Mouse (Mus musculus): Measurements from ENCODE around the gene Hspe1. TPM values are rescaled to one million over a fixed set of nuclear protein-coding genes. Genes with fewer than 3 reads are reported as not detected.
"Not testable (repeated sequence)": the region's sequence is repeated elsewhere in the genome, so short reads cannot be mapped to it uniquely, and the experiment has no call there.

Gene Hspe1
- 62.9 and 95.7 TPM in 2 replicates for total RNA-seq (2015; ENCODE audit: low replicate concordance)
- 41.5 and 52.0 TPM in 2 replicates for total RNA-seq (2017; ENCODE audit: low replicate concordance)

- peak; percentile 86 for ATAC-seq (replicated peaks; ENCODE audit: low FRiP score, poor library complexity, severe bottlenecking)
Measured at GRCm38 (mm10) chr1:55087932-55088610, at the start of gene Hspe1, which contains the start of gene Hspd1. Gene Hspe1, plus strand, starts transcription at chr1:55088132. Gene Hspd1, minus strand, starts transcription at chr1:55088243.

DNA sequence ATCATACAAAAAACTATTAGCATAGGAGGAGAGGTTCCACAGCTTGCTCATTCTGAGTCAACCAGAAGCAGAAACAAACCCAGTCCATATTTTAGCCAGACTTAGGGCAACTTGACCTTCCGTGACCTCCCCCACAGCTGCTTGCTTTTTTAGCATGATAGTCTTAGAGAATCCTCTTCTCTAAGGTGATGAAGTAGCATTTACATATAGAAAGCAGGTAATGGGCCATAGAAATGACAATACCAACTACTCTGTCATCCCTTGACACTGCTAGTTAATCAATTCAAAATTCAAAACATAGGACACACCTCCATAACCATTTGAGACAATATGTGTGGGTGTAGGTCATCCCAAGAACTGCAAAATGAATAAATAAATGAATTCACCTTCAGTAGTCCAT, 48.0 kb upstream of the Hspe1 start:
- no peak for ATAC-seq (replicated peaks; ENCODE audit: low FRiP score, poor library complexity, severe bottlenecking)

DNA sequence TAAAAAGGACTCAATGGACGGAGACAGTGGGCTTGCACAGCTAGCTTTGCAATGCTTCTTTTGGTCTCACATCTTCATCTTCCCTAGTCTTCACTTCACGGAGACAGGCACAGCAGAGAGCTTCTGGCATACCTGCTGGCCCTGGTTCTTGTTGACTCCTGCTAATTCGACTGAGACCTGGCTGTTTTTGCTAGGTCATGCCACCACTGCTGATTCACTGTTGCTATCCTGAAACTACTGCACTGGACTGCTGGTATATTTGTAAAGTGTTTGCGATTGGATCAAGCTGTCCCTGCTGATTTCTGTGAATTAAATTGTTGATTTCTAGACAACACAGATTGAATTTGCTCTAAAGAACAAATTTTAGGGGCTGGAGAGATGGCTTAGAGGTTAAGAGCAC, 46.2 kb upstream of the Hspe1 start:
- peak; percentile 91 for ATAC-seq (replicated peaks; ENCODE audit: low FRiP score, poor library complexity, severe bottlenecking)

DNA sequence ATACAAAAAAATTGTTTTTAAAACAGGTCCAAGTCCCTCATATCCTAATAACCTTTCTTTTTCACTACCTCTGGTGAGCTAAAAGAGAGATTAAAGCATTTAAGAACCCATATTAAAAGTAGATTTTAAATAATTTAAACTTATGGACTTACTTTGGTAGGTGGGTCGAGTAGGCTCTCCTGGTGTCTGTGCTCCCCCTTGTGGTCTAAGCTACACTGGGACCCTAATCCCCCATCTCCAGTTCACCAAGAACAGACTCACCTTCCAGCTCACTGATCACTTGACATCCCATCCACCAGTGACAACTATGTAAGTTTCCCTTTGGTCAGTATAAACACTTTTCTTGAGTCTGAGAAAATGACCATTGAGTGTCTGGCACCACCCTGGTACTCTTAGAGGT, 45.7 kb upstream of the Hspe1 start:
- no peak for ATAC-seq (replicated peaks; ENCODE audit: low FRiP score, poor library complexity, severe bottlenecking)

GRCm38 (mm10) chr1:55043164-55043563, 44.8 kb upstream of the Hspe1 start:
- ATAC-seq (replicated peaks; ENCODE audit: low FRiP score, poor library complexity, severe bottlenecking) = no peak

GRCm38 (mm10) chr1:55048841-55049587, 38.9 kb upstream of the Hspe1 start:
- no peak for ATAC-seq (replicated peaks; ENCODE audit: low FRiP score, poor library complexity, severe bottlenecking)

DNA sequence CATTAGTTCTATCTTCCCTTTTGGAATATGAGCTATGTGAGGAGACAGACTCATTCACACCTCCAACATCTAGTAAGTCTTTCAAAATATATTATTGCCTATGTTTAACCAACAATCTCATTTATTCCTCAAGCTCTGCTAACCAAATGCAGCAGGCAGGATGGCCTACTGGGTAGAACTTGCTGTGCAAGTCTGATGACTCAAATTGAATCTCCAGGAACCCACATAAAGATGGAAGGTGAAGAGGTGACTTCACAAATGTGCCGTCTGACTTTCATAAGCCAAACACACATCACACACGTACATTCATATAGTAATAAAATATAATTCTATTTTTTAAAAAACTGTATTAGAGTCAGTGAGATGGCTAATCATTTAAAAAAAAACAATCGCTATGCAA, 36.3 kb upstream of the Hspe1 start:
- no peak for ATAC-seq (replicated peaks; ENCODE audit: low FRiP score, poor library complexity, severe bottlenecking)

DNA sequence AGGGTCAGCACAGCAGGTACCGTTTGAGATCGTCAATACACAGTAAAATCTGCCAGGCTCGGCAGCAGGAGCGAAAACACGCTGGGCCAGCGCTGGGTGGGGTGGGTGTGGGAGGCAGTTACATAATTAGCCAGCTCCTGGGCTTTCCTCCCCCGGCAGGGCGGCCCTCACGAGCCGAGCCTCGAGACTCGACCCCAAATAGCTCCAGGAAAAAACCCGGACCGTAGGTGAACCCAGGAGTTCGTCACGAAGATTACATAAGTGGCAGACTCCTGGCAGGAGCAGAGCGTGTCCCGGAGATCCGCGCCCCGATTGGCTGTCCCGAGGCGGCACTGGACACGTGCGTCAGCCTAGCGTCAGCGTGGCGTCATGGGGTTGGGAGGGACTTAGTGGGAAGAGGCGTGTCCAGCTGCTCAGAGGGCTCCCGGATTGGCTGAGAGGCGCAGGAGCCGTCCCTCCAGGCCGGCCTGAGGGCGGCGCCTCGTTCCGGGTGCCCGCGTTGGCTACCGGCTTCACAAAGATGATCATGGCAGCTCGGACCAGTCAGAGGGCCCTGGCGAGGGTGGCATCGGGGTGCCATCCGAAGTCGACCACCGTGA, 35.5 kb upstream of the Hspe1 start, which contains the start of gene Coq10b:
Coq10b (plus strand) TSS at position 416 of the 599 bp plus-strand sequence.
- ATAC-seq (replicated peaks; ENCODE audit: low FRiP score, poor library complexity, severe bottlenecking) = peak; percentile 97

GRCm38 (mm10) chr1:55053005-55053404, 34.9 kb upstream of the Hspe1 start:
- ATAC-seq (replicated peaks; ENCODE audit: low FRiP score, poor library complexity, severe bottlenecking) = peak; percentile 79

GRCm38 (mm10) chr1:55053596-55053995, 34.3 kb upstream of the Hspe1 start:
- no peak for ATAC-seq (replicated peaks; ENCODE audit: low FRiP score, poor library complexity, severe bottlenecking)

GRCm38 (mm10) chr1:55055322-55056115, 32.4 kb upstream of the Hspe1 start:
- no peak for ATAC-seq (replicated peaks; ENCODE audit: low FRiP score, poor library complexity, severe bottlenecking)

DNA sequence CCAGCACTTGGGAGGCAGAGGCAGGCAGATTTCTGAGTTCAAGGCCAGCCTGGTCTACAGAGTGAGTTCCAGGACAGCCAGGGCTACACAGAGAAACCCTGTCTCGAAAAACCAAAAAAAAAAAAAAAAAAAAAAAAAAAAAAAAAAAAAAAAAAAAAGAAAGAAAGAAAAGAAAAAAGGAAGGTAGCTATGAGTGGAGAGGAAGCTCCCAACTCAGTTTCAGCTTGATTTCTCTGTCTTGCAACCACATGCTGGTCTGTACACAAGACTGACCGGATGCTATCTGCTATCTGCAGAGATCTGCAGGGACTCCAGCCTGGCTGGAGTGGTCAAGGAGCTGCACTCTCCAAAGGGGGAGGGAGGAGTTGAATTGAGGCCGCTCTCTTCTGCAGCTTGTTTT, 29.5 kb upstream of the Hspe1 start:
- ATAC-seq (replicated peaks; ENCODE audit: low FRiP score, poor library complexity, severe bottlenecking) = not testable (repeated sequence)

- peak; percentile 69 for ATAC-seq (replicated peaks; ENCODE audit: low FRiP score, poor library complexity, severe bottlenecking)
Measured at GRCm38 (mm10) chr1:55061099-55061498, 26.8 kb upstream of the Hspe1 start.

- no peak for ATAC-seq (replicated peaks; ENCODE audit: low FRiP score, poor library complexity, severe bottlenecking)
Measured at GRCm38 (mm10) chr1:55061772-55062171, 26.2 kb upstream of the Hspe1 start.

DNA sequence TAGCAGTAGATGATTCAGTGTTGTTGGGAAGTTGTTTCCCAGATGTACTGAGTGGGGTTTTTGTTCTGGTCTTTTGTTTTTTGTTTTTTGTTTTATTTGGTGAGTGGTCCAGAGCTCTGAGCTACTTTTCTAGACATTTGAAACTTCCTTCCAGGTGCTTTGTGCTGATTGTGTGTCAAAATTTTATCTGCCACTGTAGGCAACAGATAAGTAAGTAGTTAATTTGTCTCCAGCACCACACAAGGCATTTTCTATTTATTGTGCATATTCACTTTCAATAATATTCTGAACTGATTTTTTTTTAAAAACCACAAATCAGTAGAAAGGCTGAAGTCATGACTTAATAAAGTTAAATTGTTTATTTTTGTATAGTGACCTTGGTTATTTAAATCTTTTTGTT, 15.6 kb upstream of the Hspe1 start:
- not testable (repeated sequence) for ATAC-seq (replicated peaks; ENCODE audit: low FRiP score, poor library complexity, severe bottlenecking)

- no peak for ATAC-seq (replicated peaks; ENCODE audit: low FRiP score, poor library complexity, severe bottlenecking)
Measured at GRCm38 (mm10) chr1:55074757-55075156, 13.2 kb upstream of the Hspe1 start.

DNA sequence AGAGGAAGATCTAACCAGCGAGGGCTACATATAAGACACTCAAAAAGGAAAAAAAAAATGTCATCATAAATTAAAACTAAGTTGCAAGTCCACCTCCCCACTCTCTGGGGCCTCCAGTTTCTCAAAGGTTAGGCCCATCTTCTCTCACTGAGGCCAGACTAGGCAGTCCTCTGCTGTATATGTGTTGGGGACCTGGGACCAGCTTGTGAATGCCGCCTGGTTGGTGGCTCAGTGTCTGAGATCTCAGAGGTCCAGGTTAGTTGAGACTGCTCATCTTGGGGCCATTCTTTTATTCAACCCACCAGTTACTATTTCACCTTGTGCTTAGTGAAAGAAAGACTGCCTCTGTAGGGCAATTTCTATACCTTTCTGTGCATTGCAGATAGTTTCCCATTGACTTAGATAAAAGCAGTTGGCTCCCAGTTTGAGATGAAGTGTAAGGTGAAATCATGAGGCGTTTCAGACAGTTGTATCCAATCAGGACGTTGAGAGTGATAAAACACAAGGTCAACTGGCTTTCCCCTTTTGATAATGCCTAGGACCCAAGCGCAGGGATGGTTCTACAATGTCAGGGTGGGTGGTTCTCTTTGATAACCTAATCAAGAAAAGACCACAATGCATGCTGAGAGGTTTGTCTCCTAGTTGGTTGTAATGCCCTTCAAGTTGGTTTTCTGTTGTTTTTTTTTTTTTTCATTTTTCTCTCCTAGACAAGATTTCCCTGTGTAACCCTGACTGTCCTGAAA, 12.1 kb upstream of the Hspe1 start:
- no peak for ATAC-seq (replicated peaks; ENCODE audit: low FRiP score, poor library complexity, severe bottlenecking)

DNA sequence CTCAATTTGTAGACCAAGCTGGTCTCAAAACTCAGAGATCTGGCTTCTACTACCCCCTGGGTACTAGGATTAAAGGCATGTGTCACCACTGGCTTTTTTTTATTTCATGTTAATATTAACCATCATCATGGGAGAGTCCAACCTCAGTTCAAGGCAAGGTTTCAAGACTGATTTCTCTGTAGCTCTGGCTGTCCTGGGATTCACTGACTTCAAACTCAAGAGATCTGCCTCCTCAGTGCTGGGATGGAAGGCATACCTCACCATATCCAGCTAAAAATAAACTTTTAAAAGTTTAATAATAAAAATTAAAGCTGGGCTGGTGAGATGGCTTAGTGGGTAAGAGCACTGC, 11.6 kb upstream of the Hspe1 start:
- ATAC-seq (replicated peaks; ENCODE audit: low FRiP score, poor library complexity, severe bottlenecking) = no peak

DNA sequence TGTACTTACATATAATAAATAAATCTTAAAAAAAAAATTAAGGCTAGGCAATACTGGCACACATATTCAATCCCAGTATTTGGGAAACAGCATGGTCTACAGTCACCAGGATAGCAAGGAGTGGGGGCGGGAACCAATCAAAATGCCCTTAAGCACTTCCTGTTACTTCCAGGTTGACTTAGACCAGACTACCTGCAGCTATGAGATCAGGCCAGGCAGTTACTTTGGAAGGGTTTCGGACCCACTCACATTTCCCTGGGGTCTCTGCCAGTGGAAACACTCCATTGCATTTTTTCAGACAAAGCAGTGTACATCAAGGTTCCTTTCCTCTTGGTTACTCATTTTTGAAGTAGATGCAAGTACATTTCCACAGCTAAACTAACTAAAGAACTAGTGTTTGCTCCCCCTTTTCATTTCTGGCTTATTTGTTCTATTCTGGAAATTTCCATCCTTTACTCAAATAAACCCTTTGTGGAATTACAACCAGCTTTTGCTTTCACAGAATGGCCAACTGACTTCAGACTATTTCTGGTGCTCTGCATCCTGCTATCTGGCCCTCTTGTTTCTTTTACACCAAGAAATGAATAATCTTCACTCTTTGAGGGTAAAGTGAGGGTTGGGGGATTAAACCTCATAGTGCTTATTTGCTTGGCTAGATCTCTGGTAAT, 10.9 kb upstream of the Hspe1 start:
- no peak for ATAC-seq (replicated peaks; ENCODE audit: low FRiP score, poor library complexity, severe bottlenecking)
